Mouse (Mus musculus): ENCODE measurements around the gene Oprd1. TPM values are rescaled to one million over a fixed set of nuclear protein-coding genes. Genes with fewer than 3 reads are reported as not detected.

Oprd1 gene
- polyA plus RNA-seq, 1 experiment from 2014 or later = 0.30 TPM

DNA sequence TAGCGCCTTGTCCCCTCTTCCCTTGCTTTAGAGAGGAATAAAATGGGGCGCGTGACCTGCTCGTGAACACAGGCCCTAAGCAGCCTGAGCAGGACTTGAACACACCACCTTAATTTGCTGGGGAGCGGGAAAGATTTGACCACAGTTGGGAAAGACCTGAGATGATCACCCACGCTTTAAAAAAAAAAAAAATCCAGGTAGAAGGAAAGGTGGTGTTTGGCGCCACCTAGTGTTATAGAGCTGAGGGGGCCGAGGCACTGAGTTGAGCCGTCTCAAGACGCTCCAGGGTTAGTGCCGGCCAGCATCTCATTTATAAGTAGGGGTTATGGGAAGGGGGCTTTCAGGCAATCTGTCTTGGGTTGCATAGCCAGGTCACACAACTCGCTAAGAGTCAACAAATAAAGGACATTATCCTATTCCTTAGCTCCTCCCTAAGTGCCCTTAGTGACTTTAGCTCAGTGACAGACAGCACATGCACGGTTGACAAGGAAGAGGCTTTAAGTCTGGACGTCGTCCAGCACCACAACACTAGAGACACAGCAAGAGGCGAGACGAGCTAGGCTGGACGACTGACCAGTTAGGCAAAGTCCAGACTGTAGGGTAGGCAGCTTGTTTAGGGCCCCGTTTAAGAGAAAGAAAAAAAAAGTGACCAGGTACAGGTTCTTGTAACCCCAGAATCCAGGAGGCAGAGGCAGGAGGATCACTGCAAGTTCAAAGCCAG, 64.6 kb downstream of the Oprd1 start:
- peaks cover 20% of the 10 kb centered on the region; the same call in 1 of the 2 replicates for H3K4me1 ChIP-seq (ENCODE audit: control insufficient read depth, insufficient read depth, low read length)
- H3K36me3 ChIP-seq (ENCODE audit: control insufficient read depth, insufficient read depth, low read length) = no peaks in the 10 kb centered on the region
- H3K4me3 ChIP-seq (replicated peaks; ENCODE audit: low read length) = no peak overlapping the region
- no peak overlapping the region for H3K4me2 ChIP-seq (ENCODE audit: low read depth, low read length)
- peak overlapping the region; percentile 38; the same call in 1 of the 2 replicates for H3K9ac ChIP-seq (ENCODE audit: low read length)
- H3K9me3 ChIP-seq (replicated peaks; ENCODE audit: control insufficient read depth, low read length) = no peaks in the 10 kb centered on the region
- ATAC-seq (ENCODE audit: insufficient read depth, low FRiP score) = no peak
- H3K27ac ChIP-seq (ENCODE audit: low read length) = no peak overlapping the region
- 11% methylated on average over 19 of the region's 19 CpGs for WGBS
- H3K27me3 ChIP-seq (ENCODE audit: control insufficient read depth, insufficient read depth, low read length) = no peaks in the 10 kb centered on the region

- WGBS = 60% methylated on average over 7 of the region's 7 CpGs
- no peaks in the 10 kb centered on the region for H3K27me3 ChIP-seq (ENCODE audit: control insufficient read depth, insufficient read depth, low read length)
- H3K4me1 ChIP-seq (ENCODE audit: control insufficient read depth, insufficient read depth, low read length) = peaks cover 22% of the 10 kb centered on the region; the same call in 1 of the 2 replicates
- no peak overlapping the region for H3K9ac ChIP-seq (ENCODE audit: low read length)
- H3K9me3 ChIP-seq (replicated peaks; ENCODE audit: control insufficient read depth, low read length) = no peaks in the 10 kb centered on the region
- H3K4me2 ChIP-seq (ENCODE audit: low read depth, low read length) = no peak overlapping the region
- no peak overlapping the region for H3K27ac ChIP-seq (ENCODE audit: low read length)
- no peak for ATAC-seq (ENCODE audit: insufficient read depth, low FRiP score)
- H3K36me3 ChIP-seq (ENCODE audit: control insufficient read depth, insufficient read depth, low read length) = no peaks in the 10 kb centered on the region
- H3K4me3 ChIP-seq (replicated peaks; ENCODE audit: low read length) = no peak overlapping the region
Measured at GRCm38 (mm10) chr4:132078296-132078714, 66.0 kb downstream of the Oprd1 start.

DNA sequence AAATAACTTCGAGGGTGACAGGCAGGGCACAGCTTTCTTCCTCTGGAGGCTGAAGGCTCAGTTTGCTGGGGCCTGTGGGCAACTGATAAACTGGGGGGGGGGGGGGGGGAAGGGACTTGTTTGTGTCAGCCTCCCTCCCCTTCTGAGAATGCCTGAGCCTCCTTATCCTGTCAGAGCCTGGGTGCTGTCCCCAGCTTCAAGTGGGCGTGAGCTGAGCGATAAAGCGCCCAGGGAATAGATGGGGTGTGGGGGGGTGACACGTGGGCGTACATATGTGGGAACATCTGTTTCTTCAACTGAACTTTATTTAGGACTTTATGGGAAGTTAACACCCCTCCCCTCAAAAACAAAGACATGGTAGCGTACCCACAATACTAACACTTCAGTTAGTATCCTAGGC, 66.8 kb downstream of the Oprd1 start:
- Histone ChIP-seq H3K27me3 (ENCODE audit: control insufficient read depth, insufficient read depth, low read length) (no peaks in the 10 kb centered on the region), H3K27ac (ENCODE audit: low read length) (peak overlapping the region; percentile 87), H3K4me2 (ENCODE audit: low read depth, low read length) (no peak overlapping the region; the same call in 1 of the 2 replicates), H3K9ac (ENCODE audit: low read length) (0 out of 2 replicates have a peak overlapping the region, but pooled peaks have one; percentile 13), H3K4me1 (ENCODE audit: control insufficient read depth, insufficient read depth, low read length) (peaks cover 22% of the 10 kb centered on the region; the same call in 1 of the 2 replicates), H3K9me3 (replicated peaks; ENCODE audit: control insufficient read depth, low read length) (no peaks in the 10 kb centered on the region), H3K4me3 (replicated peaks; ENCODE audit: low read length) (no peak overlapping the region), H3K36me3 (ENCODE audit: control insufficient read depth, insufficient read depth, low read length) (no peaks in the 10 kb centered on the region)
- 62% methylated on average over 7 of the region's 7 CpGs for WGBS
- ATAC-seq (ENCODE audit: insufficient read depth, low FRiP score) = no peak

GRCm38 (mm10) chr4:132076480-132077405, 67.5 kb downstream of the Oprd1 start:
- peak overlapping the region; percentile 37 for H3K4me2 ChIP-seq (ENCODE audit: low read depth, low read length)
- H3K9ac ChIP-seq (ENCODE audit: low read length) = 0 out of 2 replicates have a peak overlapping the region, but pooled peaks have one; percentile 12
- H3K9me3 ChIP-seq (replicated peaks; ENCODE audit: control insufficient read depth, low read length) = no peaks in the 10 kb centered on the region
- H3K4me1 ChIP-seq (ENCODE audit: control insufficient read depth, insufficient read depth, low read length) = peaks cover 22% of the 10 kb centered on the region; the same call in 1 of the 2 replicates
- no peaks in the 10 kb centered on the region for H3K36me3 ChIP-seq (ENCODE audit: control insufficient read depth, insufficient read depth, low read length)
- H3K27me3 ChIP-seq (ENCODE audit: control insufficient read depth, insufficient read depth, low read length) = no peaks in the 10 kb centered on the region
- H3K4me3 ChIP-seq (replicated peaks; ENCODE audit: low read length) = peak overlapping the region; percentile 12; the same call in 1 of the 2 replicates
- peak overlapping the region; percentile 87 for H3K27ac ChIP-seq (ENCODE audit: low read length)
- 28% methylated on average over 20 of the region's 20 CpGs for WGBS
- ATAC-seq (ENCODE audit: insufficient read depth, low FRiP score) = peak; percentile 63

DNA sequence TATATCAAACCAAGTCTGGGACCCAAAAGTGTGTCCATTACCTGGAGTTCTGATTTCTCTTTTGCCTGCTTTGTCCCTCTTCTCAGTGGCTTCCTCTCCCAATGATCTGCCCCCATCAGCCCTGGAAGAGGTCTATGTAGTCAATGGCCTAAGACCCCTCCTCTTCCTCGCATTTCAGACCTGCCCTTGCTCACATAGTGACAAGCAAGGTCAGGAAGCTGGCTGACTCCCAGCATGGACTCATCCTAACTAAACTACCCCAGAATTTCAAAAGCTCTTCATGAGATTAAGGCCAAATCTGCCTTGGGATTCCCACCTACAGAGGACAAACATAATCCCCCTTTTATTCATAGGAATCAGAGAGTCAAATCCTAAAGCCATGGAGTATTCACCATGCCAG, 68.5 kb downstream of the Oprd1 start:
- WGBS = 54% methylated on average over 1 of the region's 1 CpGs
- Histone ChIP-seq H3K4me2 (ENCODE audit: low read depth, low read length) (peak overlapping the region; percentile 94), H3K9me3 (replicated peaks; ENCODE audit: control insufficient read depth, low read length) (no peaks in the 10 kb centered on the region), H3K4me3 (replicated peaks; ENCODE audit: low read length) (no peak overlapping the region; the same call in 1 of the 2 replicates), H3K4me1 (ENCODE audit: control insufficient read depth, insufficient read depth, low read length) (peaks cover 22% of the 10 kb centered on the region; the same call in 1 of the 2 replicates), H3K27ac (ENCODE audit: low read length) (peak overlapping the region; percentile 87), H3K9ac (ENCODE audit: low read length) (no peak overlapping the region), H3K36me3 (ENCODE audit: control insufficient read depth, insufficient read depth, low read length) (no peaks in the 10 kb centered on the region), H3K27me3 (ENCODE audit: control insufficient read depth, insufficient read depth, low read length) (no peaks in the 10 kb centered on the region)
- no peak for ATAC-seq (ENCODE audit: insufficient read depth, low FRiP score)

GRCm38 (mm10) chr4:132074933-132075769, 69.1 kb downstream of the Oprd1 start, which contains the start of gene Epb41:
TSS of gene Epb41 (minus strand) at chr4:132075321.
- no peaks in the 10 kb centered on the region for H3K36me3 ChIP-seq (ENCODE audit: control insufficient read depth, insufficient read depth, low read length)
- H3K27ac ChIP-seq (ENCODE audit: low read length) = peak within 1 kb of the TSS; percentile 87
- H3K4me1 ChIP-seq (ENCODE audit: control insufficient read depth, insufficient read depth, low read length) = peaks cover 22% of the 10 kb centered on the region; the same call in 1 of the 2 replicates
- peak; percentile 96 for ATAC-seq (ENCODE audit: insufficient read depth, low FRiP score)
- WGBS = 2% methylated on average over 47 of the region's 47 CpGs
- peak within 1 kb of the TSS; percentile 94 for H3K4me2 ChIP-seq (ENCODE audit: low read depth, low read length)
- H3K4me3 ChIP-seq (replicated peaks; ENCODE audit: low read length) = peak within 1 kb of the TSS; percentile 78
- no peaks in the 10 kb centered on the region for H3K9me3 ChIP-seq (replicated peaks; ENCODE audit: control insufficient read depth, low read length)
- H3K9ac ChIP-seq (ENCODE audit: low read length) = peak within 1 kb of the TSS; percentile 87
- no peaks in the 10 kb centered on the region for H3K27me3 ChIP-seq (ENCODE audit: control insufficient read depth, insufficient read depth, low read length)

DNA sequence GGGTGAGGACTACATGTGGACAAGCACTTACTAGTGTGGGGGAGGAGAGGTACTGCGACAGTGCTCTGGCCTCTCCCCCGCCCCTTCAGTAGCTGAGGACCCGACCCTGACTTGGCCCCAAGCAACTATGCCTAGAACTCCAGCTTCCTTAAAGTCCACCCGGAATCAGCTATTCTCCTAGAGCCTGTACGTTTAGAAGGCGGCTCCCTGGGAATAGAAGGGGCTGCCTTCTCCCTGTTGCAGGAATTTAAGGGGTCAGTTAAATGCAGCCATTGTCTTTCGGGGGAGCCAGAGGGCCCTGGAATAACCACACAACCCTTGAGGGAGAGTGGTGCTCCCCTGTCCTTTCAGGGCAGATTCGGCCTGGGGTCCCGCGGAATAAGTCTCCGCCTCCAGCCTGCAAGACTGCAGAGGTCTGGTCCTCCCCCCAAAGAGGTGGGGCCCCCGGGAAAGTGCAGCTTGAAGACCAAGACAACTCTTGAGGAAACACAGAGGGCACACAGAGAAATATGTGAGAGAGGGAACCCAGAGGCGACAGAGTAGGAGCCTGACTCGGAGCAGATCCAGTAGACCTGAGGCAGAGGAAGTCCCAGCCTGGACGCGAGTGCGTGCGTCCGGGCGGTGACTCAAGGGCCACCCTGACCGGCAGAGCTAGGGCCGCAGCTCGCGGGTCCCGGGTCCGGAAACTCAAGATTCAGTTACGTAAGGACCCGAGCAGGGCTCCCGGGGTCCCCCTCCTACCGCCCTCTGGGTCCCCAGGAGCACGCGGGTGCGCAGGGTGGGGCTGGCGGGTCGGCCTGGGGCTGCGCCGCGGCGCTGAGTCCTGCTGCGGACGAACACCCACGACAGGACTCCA, 70.0 kb downstream of the Oprd1 start, which contains the start of gene Gm10300:
TSS of gene Gm10300 (plus strand) at position 621 of the 856 bp plus-strand sequence.
- Histone ChIP-seq H3K4me1 (ENCODE audit: control insufficient read depth, insufficient read depth, low read length) (peaks cover 22% of the 10 kb centered on the region; the same call in 1 of the 2 replicates), H3K27me3 (ENCODE audit: control insufficient read depth, insufficient read depth, low read length) (no peaks in the 10 kb centered on the region), H3K9me3 (replicated peaks; ENCODE audit: control insufficient read depth, low read length) (no peaks in the 10 kb centered on the region)

More for the DNA sequence above, 70.0 kb downstream of the Oprd1 start, which contains the start of gene Gm10300:
- ATAC-seq (ENCODE audit: insufficient read depth, low FRiP score) = peak; percentile 15; the same call in 1 of the 2 replicates
- Histone ChIP-seq H3K27ac (ENCODE audit: low read length) (peak within 1 kb of the TSS; percentile 87), H3K4me2 (ENCODE audit: low read depth, low read length) (peak within 1 kb of the TSS; percentile 94), H3K4me3 (replicated peaks; ENCODE audit: low read length) (peak within 1 kb of the TSS; percentile 78), H3K9ac (ENCODE audit: low read length) (peak within 1 kb of the TSS; percentile 87), H3K36me3 (ENCODE audit: control insufficient read depth, insufficient read depth, low read length) (no peaks in the 10 kb centered on the region)
- WGBS = under 1% methylated on average over 42 of the region's 42 CpGs

All from stomach, embryonic 16.5 days (tissue).